Mouse (Mus musculus): ENCODE measurements around the gene Map7d3. TPM values are rescaled to one million over a fixed set of nuclear protein-coding genes. Genes with fewer than 3 reads are reported as not detected.

Gene Map7d3
- polyA plus RNA-seq (2015; fragmentation: Illumina TruSeq; extraction: RNeasy Lipid Tissue Mini Kit (QIAGEN cat#74804); ENCODE audit: low read depth, low replicate concordance), result not detected

DNA sequence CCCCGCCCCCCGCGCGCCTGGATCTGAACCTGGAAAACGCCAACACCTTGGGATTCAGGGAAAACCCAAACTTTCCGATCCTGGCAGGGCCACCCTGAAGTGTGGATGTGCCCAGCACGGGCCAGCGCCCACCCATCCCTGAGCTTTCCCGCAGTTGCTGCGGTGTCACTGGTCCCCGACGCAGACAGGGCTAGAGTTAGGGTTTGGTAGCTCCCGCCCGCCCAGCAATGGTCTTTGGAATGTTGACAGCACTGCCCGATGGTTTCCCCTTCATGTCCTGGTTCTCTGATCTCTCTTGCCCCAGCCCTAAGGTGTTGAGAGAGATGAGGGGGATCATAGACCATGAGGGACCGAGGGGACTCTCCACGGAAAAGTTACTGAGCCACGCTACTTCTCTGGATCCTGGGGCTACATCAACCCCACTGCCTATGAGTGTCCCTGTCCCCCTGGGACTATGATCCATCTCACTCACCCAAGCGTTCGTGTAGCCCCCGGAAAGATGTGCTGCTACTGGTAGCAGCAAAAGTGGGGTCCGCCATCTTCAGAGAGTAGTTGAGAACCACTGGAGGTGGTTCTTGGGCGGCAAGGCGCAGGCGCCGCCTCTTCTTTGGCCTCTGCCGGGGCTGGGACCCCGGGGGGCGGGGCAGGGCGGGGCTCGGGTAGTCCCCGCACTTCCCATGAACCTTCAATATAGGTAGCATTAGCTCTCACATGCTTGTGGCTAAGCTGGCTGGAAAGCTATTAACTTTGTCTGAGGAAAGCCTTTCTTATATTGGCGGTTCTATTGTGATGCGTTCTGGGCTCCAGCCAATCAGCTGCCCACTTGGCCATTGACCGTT, at the start of gene Map7d3:
TSS of gene Map7d3 (minus strand) at position 562 of the 839 bp plus-strand sequence.

DNA sequence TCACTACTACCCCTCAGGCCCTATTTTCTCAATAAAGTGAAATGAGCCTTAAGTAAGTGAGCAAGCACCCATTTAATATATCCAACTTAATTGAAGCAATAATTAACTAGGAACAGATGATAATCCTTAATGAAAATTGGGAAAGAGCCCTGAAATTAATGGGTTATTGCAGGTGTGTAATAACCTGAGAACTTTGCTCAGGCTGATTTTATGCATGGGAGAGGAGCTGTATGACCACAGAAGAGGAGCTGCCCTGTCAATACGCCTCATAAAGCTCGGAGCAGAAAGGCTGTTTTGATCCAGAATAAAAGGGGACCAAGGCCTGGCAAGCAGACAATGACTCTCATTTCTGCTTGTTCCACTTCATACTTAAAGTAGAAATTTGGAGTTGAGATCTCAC, 47.7 kb upstream of the Map7d3 start, which contains the start of gene Adgrg4:
TSS of gene Adgrg4 (plus strand) at position 301 of the 400 bp plus-strand sequence.

Other genes with a start within 250 kb of the Map7d3 start
- 31.6 TPM for gene Mmgt1, start 224.3 kb downstream of the Map7d3 start, polyA plus RNA-seq (2015; fragmentation: Illumina TruSeq; extraction: RNeasy Lipid Tissue Mini Kit (QIAGEN cat#74804); ENCODE audit: low read depth, low replicate concordance)
- 95.4 TPM for gene Slc9a6, start 212.6 kb downstream of the Map7d3 start, polyA plus RNA-seq (2015; fragmentation: Illumina TruSeq; extraction: RNeasy Lipid Tissue Mini Kit (QIAGEN cat#74804); ENCODE audit: low read depth, low replicate concordance)
- gene Fhl1, start 90.5 kb downstream of the Map7d3 start, polyA plus RNA-seq (2015; fragmentation: Illumina TruSeq; extraction: RNeasy Lipid Tissue Mini Kit (QIAGEN cat#74804); ENCODE audit: low read depth, low replicate concordance), result 95.3 TPM
- not detected for gene Adgrg4, start 47.8 kb upstream of the Map7d3 start, polyA plus RNA-seq (2015; fragmentation: Illumina TruSeq; extraction: RNeasy Lipid Tissue Mini Kit (QIAGEN cat#74804); ENCODE audit: low read depth, low replicate concordance)
- gene Brs3, start 220.7 kb upstream of the Map7d3 start, polyA plus RNA-seq (2015; fragmentation: Illumina TruSeq; extraction: RNeasy Lipid Tissue Mini Kit (QIAGEN cat#74804); ENCODE audit: low read depth, low replicate concordance), result 0.36 TPM
- gene Htatsf1, start 231.3 kb upstream of the Map7d3 start, polyA plus RNA-seq (2015; fragmentation: Illumina TruSeq; extraction: RNeasy Lipid Tissue Mini Kit (QIAGEN cat#74804); ENCODE audit: low read depth, low replicate concordance), result 54.0 TPM

Measured in brain, adult 10 weeks (tissue).